Mouse (Mus musculus): ENCODE data around the gene Cmklr1.

Cmklr1 gene

DNA sequence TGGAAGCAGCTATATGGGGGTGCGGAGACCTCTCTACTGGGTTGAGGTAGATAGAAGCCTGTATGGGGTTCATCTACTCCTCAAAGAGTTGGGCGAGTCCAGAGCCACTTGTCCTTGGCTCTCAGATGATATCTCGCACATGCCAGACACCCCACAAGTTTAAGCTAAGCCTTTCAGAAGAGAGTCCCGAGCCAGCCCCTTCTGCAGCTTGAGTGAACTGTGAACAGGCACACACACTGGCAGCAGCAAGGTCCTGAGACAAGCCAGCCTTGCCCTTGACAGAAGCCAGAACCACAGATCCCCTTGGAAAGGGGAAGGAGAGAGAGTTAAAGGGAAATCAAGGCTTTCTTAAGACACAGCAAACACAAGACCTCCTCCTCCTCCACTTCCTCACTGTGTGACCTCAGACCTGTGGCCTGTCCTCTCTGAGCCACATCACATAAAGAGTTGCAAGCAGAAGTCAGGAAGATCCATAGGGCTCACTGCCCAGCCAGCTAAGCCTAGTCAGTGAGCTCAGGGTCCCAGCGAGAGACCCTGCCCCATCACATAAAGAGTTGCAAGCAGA, 1.5 kb downstream of the Cmklr1 start:
- H3K27me3 ChIP-seq (ENCODE audit: insufficient read depth, low read length) = peaks cover 63% of the 10 kb centered on the region
- H3K36me3 ChIP-seq (ENCODE audit: insufficient read depth, low read length) = 0 out of 2 replicates have a peak, but pooled peaks cover 5% of the 10 kb centered on the region
- H3K4me1 ChIP-seq (replicated peaks; ENCODE audit: low read depth, low read length) = peaks cover 48% of the 10 kb centered on the region
- TF ChIP-seq CTCF (conservative IDR thresholded peaks at IDR 0.05; ENCODE audit: low read length) = no peak
- TF ChIP-seq NANOG (IDR thresholded peaks at IDR 0.05; ENCODE audit: borderline replicate concordance, low read length) = no peak
- TF ChIP-seq POU5F1 (IDR thresholded peaks at IDR 0.05; ENCODE audit: borderline replicate concordance, low read length) = no peak
- no peaks in the 10 kb centered on the region for H3K9me3 ChIP-seq (ENCODE audit: low read length)
- H3K4me3 ChIP-seq (replicated peaks; ENCODE audit: low read length) = no peak overlapping the region

DNA sequence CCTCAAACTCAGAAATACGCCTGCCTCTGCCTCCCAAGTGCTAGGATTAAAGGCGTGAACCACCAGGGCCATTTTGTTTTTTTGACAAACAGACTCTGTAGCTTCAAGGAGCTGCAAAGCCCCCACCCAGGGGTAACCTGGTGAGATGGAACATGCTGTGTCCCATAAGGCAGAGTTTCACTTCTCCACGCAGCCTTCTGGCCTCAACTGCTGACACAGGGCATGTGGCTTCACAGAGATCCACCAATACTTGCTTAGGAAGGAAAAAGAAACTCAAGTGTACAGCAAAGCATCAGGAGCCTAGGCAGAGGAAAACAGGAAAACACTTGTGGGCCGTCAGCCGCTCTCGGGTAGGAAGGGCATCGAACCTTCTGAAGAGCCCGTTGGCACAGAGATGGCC, 3.1 kb downstream of the Cmklr1 start:
- peaks cover 49% of the 10 kb centered on the region for H3K4me1 ChIP-seq (replicated peaks; ENCODE audit: low read depth, low read length)
- no peaks in the 10 kb centered on the region for H3K9me3 ChIP-seq (ENCODE audit: low read length)
- H3K27me3 ChIP-seq (ENCODE audit: insufficient read depth, low read length) = peaks cover 63% of the 10 kb centered on the region
- H3K36me3 ChIP-seq (ENCODE audit: insufficient read depth, low read length) = 0 out of 2 replicates have a peak, but pooled peaks cover 5% of the 10 kb centered on the region
- no peak overlapping the region for H3K4me3 ChIP-seq (replicated peaks; ENCODE audit: low read length)
- TF ChIP-seq NANOG (IDR thresholded peaks at IDR 0.05; ENCODE audit: borderline replicate concordance, low read length) = no peak
- TF ChIP-seq CTCF (conservative IDR thresholded peaks at IDR 0.05; ENCODE audit: low read length) = no peak
- no peak for TF ChIP-seq POU5F1 (IDR thresholded peaks at IDR 0.05; ENCODE audit: borderline replicate concordance, low read length)

DNA sequence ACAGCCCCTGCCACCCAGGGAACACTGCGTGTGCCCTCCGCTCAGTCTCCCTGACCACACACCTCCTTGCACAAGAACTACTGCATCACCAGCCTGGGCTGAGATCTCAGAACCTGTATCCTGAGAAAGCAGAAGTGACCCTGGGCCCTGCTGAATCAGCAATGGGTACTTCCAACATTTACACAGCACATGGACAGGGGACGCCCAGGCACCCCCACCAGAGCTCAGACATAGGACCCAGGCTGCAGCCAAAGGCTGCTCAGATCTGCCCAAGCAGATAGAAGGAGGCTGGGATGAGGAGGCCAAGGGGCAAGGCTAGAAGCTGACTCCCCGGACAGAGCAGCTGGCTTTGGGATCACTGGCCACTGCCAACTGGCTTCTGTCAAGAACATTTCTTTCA, 5.7 kb downstream of the Cmklr1 start:
- Histone ChIP-seq H3K9me3 (ENCODE audit: low read length) (no peaks in the 10 kb centered on the region), H3K4me3 (replicated peaks; ENCODE audit: low read length) (no peak overlapping the region), H3K27me3 (ENCODE audit: insufficient read depth, low read length) (peaks cover 45% of the 10 kb centered on the region), H3K36me3 (ENCODE audit: insufficient read depth, low read length) (0 out of 2 replicates have a peak, but pooled peaks cover 5% of the 10 kb centered on the region), H3K4me1 (replicated peaks; ENCODE audit: low read depth, low read length) (peaks cover 43% of the 10 kb centered on the region)
- TF ChIP-seq CTCF (conservative IDR thresholded peaks at IDR 0.05; ENCODE audit: low read length) (no peak), NANOG (IDR thresholded peaks at IDR 0.05; ENCODE audit: borderline replicate concordance, low read length) (no peak), POU5F1 (IDR thresholded peaks at IDR 0.05; ENCODE audit: borderline replicate concordance, low read length) (no peak)

DNA sequence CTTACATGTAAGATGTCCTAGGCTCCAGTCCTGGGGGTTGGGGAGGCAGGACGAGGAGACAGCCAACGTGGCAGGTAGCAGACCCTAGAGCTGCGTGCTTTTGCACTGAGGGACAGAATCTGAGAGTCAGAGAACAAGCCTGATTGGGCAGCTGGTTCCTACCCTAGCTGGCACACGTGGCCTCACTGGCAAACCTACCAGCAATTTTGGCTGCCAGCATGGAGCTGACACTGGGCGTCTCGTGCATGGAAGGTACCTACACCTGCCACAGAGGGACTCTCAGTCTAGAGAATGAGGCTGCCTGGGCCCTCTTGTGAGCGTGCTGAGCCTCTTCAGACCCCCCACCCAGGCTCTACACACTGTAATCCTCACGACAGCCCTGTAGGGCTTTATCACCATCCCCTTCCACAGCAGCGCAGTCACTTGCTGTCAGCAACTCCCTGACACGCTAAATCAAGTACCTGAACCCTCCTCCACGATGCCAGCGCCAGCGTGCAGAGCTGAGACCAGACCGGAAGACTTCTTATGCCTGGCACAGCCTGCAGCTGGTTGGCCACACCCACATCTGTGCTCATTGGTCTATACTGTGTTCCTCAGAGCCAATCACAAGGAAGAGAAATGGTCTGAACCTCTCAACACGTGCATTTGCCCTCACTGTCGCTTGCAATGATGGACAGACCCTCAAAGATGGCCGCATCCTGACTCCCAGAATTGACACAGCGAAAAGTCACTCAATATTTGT, 6.9 kb downstream of the Cmklr1 start:
- peaks cover 33% of the 10 kb centered on the region for H3K27me3 ChIP-seq (ENCODE audit: insufficient read depth, low read length)
- no peak for TF ChIP-seq CTCF (conservative IDR thresholded peaks at IDR 0.05; ENCODE audit: low read length)
- TF ChIP-seq POU5F1 (IDR thresholded peaks at IDR 0.05; ENCODE audit: borderline replicate concordance, low read length) = no peak
- TF ChIP-seq NANOG (IDR thresholded peaks at IDR 0.05; ENCODE audit: borderline replicate concordance, low read length) = no peak
- H3K4me3 ChIP-seq (replicated peaks; ENCODE audit: low read length) = peak overlapping the region; percentile 69
- H3K9me3 ChIP-seq (ENCODE audit: low read length) = no peaks in the 10 kb centered on the region
- 0 out of 2 replicates have a peak, but pooled peaks cover 5% of the 10 kb centered on the region for H3K36me3 ChIP-seq (ENCODE audit: insufficient read depth, low read length)
- H3K4me1 ChIP-seq (replicated peaks; ENCODE audit: low read depth, low read length) = peaks cover 55% of the 10 kb centered on the region

DNA sequence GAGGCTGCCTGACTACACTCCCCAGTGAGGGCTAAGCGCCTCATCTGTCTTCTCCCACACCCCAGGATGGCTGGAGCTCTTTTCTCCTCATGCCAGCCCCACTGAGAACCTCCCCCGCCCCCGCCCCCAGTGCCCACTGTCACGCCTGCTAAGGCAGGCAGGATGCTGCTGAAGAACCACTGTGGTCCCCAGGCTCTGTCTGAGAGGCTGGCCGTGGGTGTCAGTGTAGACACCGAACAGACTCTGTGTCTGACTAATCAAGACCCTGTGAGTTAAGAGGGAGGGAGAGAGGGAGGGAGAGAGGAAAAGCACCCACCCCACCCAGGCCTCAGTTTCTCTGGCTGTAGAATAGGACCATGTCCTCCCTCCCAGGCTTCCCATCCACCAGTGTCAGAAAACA, 9.2 kb downstream of the Cmklr1 start:
- H3K4me1 ChIP-seq (replicated peaks; ENCODE audit: low read depth, low read length) = peaks cover 73% of the 10 kb centered on the region
- H3K4me3 ChIP-seq (replicated peaks; ENCODE audit: low read length) = no peak overlapping the region
- no peaks in the 10 kb centered on the region for H3K9me3 ChIP-seq (ENCODE audit: low read length)
- no peaks in the 10 kb centered on the region for H3K36me3 ChIP-seq (ENCODE audit: insufficient read depth, low read length)
- peaks cover 25% of the 10 kb centered on the region for H3K27me3 ChIP-seq (ENCODE audit: insufficient read depth, low read length)
- TF ChIP-seq NANOG (IDR thresholded peaks at IDR 0.05; ENCODE audit: borderline replicate concordance, low read length) (no peak), POU5F1 (IDR thresholded peaks at IDR 0.05; ENCODE audit: borderline replicate concordance, low read length) (no peak), CTCF (conservative IDR thresholded peaks at IDR 0.05; ENCODE audit: low read length) (no peak)

DNA sequence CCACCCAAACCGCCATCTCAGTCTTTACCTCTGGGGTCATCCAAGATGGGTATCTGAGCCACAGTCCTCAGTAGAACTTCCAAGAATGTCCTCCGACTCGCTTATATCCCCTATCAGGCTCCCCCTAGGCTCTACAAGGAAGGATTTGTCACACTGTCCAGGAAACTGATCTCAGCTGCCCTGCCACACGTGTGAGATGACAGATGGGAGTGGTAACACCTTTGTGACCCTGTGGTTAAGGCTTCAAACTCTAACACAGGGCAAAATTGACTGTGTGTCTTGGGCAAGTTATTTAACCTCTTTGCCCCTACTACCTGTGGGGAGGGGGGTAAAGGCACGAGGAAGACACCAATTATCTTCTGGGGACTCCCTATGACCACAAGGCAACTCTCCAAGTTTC, 11.1 kb downstream of the Cmklr1 start:
- Histone ChIP-seq H3K36me3 (ENCODE audit: insufficient read depth, low read length) (peaks cover 3% of the 10 kb centered on the region; the same call in 1 of the 2 replicates), H3K27me3 (ENCODE audit: insufficient read depth, low read length) (peaks cover 5% of the 10 kb centered on the region; the same call in 1 of the 2 replicates), H3K4me3 (replicated peaks; ENCODE audit: low read length) (no peak overlapping the region), H3K9me3 (ENCODE audit: low read length) (no peaks in the 10 kb centered on the region), H3K4me1 (replicated peaks; ENCODE audit: low read depth, low read length) (peaks cover 69% of the 10 kb centered on the region)
- TF ChIP-seq CTCF (conservative IDR thresholded peaks at IDR 0.05; ENCODE audit: low read length) (no peak), POU5F1 (IDR thresholded peaks at IDR 0.05; ENCODE audit: borderline replicate concordance, low read length) (no peak), NANOG (IDR thresholded peaks at IDR 0.05; ENCODE audit: borderline replicate concordance, low read length) (no peak)

DNA sequence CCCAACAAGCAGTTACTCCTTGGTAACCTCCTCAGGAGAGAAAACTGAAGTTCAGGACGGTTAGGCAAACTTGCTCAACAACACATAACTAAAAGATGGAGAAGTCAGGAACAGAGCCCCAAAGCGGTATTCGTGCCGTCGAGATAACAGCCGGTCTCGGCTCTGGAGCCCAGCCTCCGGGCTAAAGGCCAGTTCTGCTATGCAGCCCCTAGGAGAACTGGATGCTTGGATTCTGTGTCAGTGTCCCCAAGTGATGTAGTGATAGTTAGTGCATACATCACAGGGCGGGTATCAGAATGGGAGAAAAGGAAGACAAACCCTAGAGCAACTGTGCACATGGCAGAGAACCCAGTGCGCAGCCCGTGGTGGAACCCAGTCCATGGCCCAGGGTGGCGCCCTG, 12.2 kb downstream of the Cmklr1 start:
- Histone ChIP-seq H3K9me3 (ENCODE audit: low read length) (no peaks in the 10 kb centered on the region), H3K4me1 (replicated peaks; ENCODE audit: low read depth, low read length) (peaks cover 70% of the 10 kb centered on the region), H3K27me3 (ENCODE audit: insufficient read depth, low read length) (0 out of 2 replicates have a peak, but pooled peaks cover 6% of the 10 kb centered on the region), H3K36me3 (ENCODE audit: insufficient read depth, low read length) (peaks cover 3% of the 10 kb centered on the region; the same call in 1 of the 2 replicates), H3K4me3 (replicated peaks; ENCODE audit: low read length) (peak overlapping the region; percentile 32; the same call in 1 of the 2 replicates)
- TF ChIP-seq POU5F1 (IDR thresholded peaks at IDR 0.05; ENCODE audit: borderline replicate concordance, low read length) = no peak
- no peak for TF ChIP-seq CTCF (conservative IDR thresholded peaks at IDR 0.05; ENCODE audit: low read length)
- TF ChIP-seq NANOG (IDR thresholded peaks at IDR 0.05; ENCODE audit: borderline replicate concordance, low read length) = no peak

DNA sequence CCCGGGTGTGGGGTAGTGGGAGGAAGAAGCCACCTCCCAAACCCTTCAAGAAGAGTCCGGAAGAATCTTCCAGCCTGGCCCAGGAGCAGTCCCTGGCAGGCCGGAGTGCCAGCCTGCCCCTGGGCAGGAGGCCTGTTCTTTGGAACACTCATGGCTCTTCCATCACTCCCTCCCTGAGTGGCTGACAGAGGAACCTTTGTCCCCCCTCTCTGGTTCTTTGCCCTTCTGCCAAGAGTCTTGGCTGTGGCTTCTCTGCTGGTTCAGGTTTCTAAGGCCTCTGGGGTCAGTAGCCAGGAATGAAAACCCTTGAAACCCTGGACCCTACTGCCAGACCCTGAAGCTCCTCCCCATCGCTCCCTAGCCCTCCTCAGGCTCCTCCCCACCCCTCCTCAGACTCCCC, 12.6 kb downstream of the Cmklr1 start:
- TF ChIP-seq POU5F1 (IDR thresholded peaks at IDR 0.05; ENCODE audit: borderline replicate concordance, low read length) = no peak
- TF ChIP-seq NANOG (IDR thresholded peaks at IDR 0.05; ENCODE audit: borderline replicate concordance, low read length) = no peak
- TF ChIP-seq CTCF (conservative IDR thresholded peaks at IDR 0.05; ENCODE audit: low read length) = no peak
- H3K9me3 ChIP-seq (ENCODE audit: low read length) = no peaks in the 10 kb centered on the region
- peaks cover 3% of the 10 kb centered on the region; the same call in 1 of the 2 replicates for H3K36me3 ChIP-seq (ENCODE audit: insufficient read depth, low read length)
- 0 out of 2 replicates have a peak overlapping the region, but pooled peaks have one; percentile 32 for H3K4me3 ChIP-seq (replicated peaks; ENCODE audit: low read length)
- H3K4me1 ChIP-seq (replicated peaks; ENCODE audit: low read depth, low read length) = peaks cover 70% of the 10 kb centered on the region
- H3K27me3 ChIP-seq (ENCODE audit: insufficient read depth, low read length) = 0 out of 2 replicates have a peak, but pooled peaks cover 10% of the 10 kb centered on the region

All from E14TG2a.4 (cell line).